18 mouse cellular contexts compared by ENCODE assay signal in genomic region chr7:141818267-141818666, GRCm38 (mm10). TPM values are rescaled to one million over a fixed set of nuclear protein-coding genes. Genes with fewer than 3 reads are reported as not detected.
DNase-seq lines count a peak whose midpoint lies in the region; ATAC-seq and TF ChIP-seq lines count a peak whose summit lies in the region.
"Had no signal": no experiment of that assay in that cellular context is flagged by ENCODE, and none has a peak within 500 bp of the region (broad histone marks: within the 10 kb centered on the region; RNA-seq: fewer than 3 reads in every experiment).

No protein-coding gene starts in this region.

- no peaks in the 10 kb centered on the region for H3K36me3 ChIP-seq in intestine, postnatal 0 days (ENCODE audit: control insufficient read depth, insufficient read depth)
- no peaks in the 10 kb centered on the region for H3K36me3 ChIP-seq in intestine, embryonic 15.5 days
- H3K36me3 ChIP-seq in lung, embryonic 14.5 days (ENCODE audit: insufficient read depth): no peaks in the 10 kb centered on the region
- H3K36me3 ChIP-seq: forebrain, embryonic 10.5 days; heart, embryonic 10.5 days had no signal

- peak; percentile 5 for DNase-seq in lung, embryonic 14.5 days
- no peak for DNase-seq in lung, postnatal 25 days (ENCODE audit: low spot score)
- peak; percentile 5 for DNase-seq in retina, embryonic 14.5 days (ENCODE audit: low spot score)
- no peak for DNase-seq in thymus, postnatal 25 days
- DNase-seq in adrenal gland, adult 8-10 months: no peak
- DNase-seq: heart, postnatal 36 days; lung, adult 18-20 months; right cerebral cortex, postnatal 25 days had no signal

- 63% methylated on average over 3 of the region's 3 CpGs for WGBS in intestine, postnatal 0 days
- 78% methylated on average over 3 of the region's 3 CpGs for WGBS in intestine, embryonic 15.5 days
- WGBS in lung, embryonic 14.5 days: 76% methylated on average over 3 of the region's 3 CpGs
- WGBS in bone marrow, adult 2 months: 71% methylated on average over 3 of the region's 3 CpGs

- no peak overlapping the region for H3K4me2 ChIP-seq in intestine, postnatal 0 days (replicated peaks; ENCODE audit: low read depth)
- H3K4me2 ChIP-seq in intestine, embryonic 15.5 days (replicated peaks): no peak overlapping the region
- no peak overlapping the region for H3K4me2 ChIP-seq in lung, embryonic 14.5 days

- H3K27me3 ChIP-seq in intestine, postnatal 0 days (replicated peaks; ENCODE audit: control insufficient read depth, insufficient read depth, low read length): no peaks in the 10 kb centered on the region
- no peaks in the 10 kb centered on the region for H3K27me3 ChIP-seq in intestine, embryonic 15.5 days (replicated peaks)
- no peaks in the 10 kb centered on the region for H3K27me3 ChIP-seq in lung, embryonic 14.5 days (ENCODE audit: insufficient read depth, low read length)

- H3K9ac ChIP-seq in intestine, postnatal 0 days (ENCODE audit: low read depth, low read length): no peak overlapping the region
- H3K9ac ChIP-seq in intestine, embryonic 15.5 days: no peak overlapping the region
- no peak overlapping the region for H3K9ac ChIP-seq in lung, embryonic 14.5 days

- no peak for TF ChIP-seq POLR2A in bone marrow, adult 2 months (IDR thresholded peaks at IDR 0.05; ENCODE audit: borderline replicate concordance, control insufficient read depth, low read depth, low read length)

- H3K4me3 ChIP-seq in intestine, postnatal 0 days (ENCODE audit: low read depth, low read length): no peak overlapping the region
- H3K4me3 ChIP-seq in intestine, embryonic 15.5 days (replicated peaks): no peak overlapping the region
- H3K4me3 ChIP-seq in lung, embryonic 14.5 days (ENCODE audit: low read depth, low read length): no peak overlapping the region
- H3K4me3 ChIP-seq in bone marrow, adult 2 months (replicated peaks; ENCODE audit: control insufficient read depth, low read depth, low read length): no peak overlapping the region
- H3K4me3 ChIP-seq: forebrain, embryonic 10.5 days; heart, embryonic 10.5 days had no signal

- ATAC-seq in intestine, postnatal 0 days: no peak
- ATAC-seq in intestine, embryonic 15.5 days: no peak
- no peak for ATAC-seq in lung, embryonic 14.5 days (ENCODE audit: insufficient read depth)
- ATAC-seq: intestine, embryonic 16.5 days had no signal

- no peaks in the 10 kb centered on the region for H3K4me1 ChIP-seq in intestine, postnatal 0 days (replicated peaks; ENCODE audit: control insufficient read depth, insufficient read depth, low read length)
- 0 out of 2 replicates have a peak, but pooled peaks cover 3% of the 10 kb centered on the region for H3K4me1 ChIP-seq in intestine, embryonic 15.5 days (replicated peaks)
- no peaks in the 10 kb centered on the region for H3K4me1 ChIP-seq in lung, embryonic 14.5 days (ENCODE audit: insufficient read depth)
- H3K4me1 ChIP-seq in bone marrow, adult 2 months (ENCODE audit: control insufficient read depth, insufficient read depth, low read length): no peaks in the 10 kb centered on the region
- H3K4me1 ChIP-seq: heart, embryonic 10.5 days had no signal

- no peaks in the 10 kb centered on the region for H3K9me3 ChIP-seq in intestine, postnatal 0 days (ENCODE audit: control insufficient read depth)
- H3K9me3 ChIP-seq in intestine, embryonic 15.5 days: no peaks in the 10 kb centered on the region
- H3K9me3 ChIP-seq in lung, embryonic 14.5 days (ENCODE audit: low read depth, low read length): no peaks in the 10 kb centered on the region
- H3K9me3 ChIP-seq: forebrain, embryonic 10.5 days; heart, embryonic 10.5 days had no signal

- peak; percentile 44; the same call in 1 of the 2 replicates for TF ChIP-seq CTCF in intestine, postnatal 0 days (IDR thresholded peaks at IDR 0.05; ENCODE audit: low read depth)
- TF ChIP-seq CTCF in lung, embryonic 14.5 days (IDR thresholded peaks at IDR 0.05; ENCODE audit: low read depth): peak; percentile 30; the same call in 1 of the 2 replicates
- TF ChIP-seq CTCF in bone marrow, adult 2 months (IDR thresholded peaks at IDR 0.05; ENCODE audit: control insufficient read depth, insufficient read depth, low read length): 0 out of 2 replicates have a peak, but pooled peaks have one; percentile 4

- no peak overlapping the region for H3K27ac ChIP-seq in intestine, postnatal 0 days (ENCODE audit: low read depth, low read length)
- H3K27ac ChIP-seq in intestine, embryonic 15.5 days: no peak overlapping the region
- H3K27ac ChIP-seq in lung, embryonic 14.5 days (ENCODE audit: low read depth): no peak overlapping the region
- H3K27ac ChIP-seq in bone marrow, adult 2 months (ENCODE audit: control insufficient read depth, insufficient read depth, low read depth, low read length, poor library complexity): no peak overlapping the region
- H3K27ac ChIP-seq: heart, embryonic 10.5 days had no signal

RNA-seq across cellular contexts. Expression of gene Muc5b, which starts 20.6 kb away (rescaled TPM):
- 0.03 and 0.31 TPM in 2 replicates for polyA plus RNA-seq in intestine, postnatal 0 days (2015; fragmentation: Nextera tagmentation; extraction: Ambion mirVana)
- polyA plus RNA-seq in intestine, embryonic 15.5 days (2015; fragmentation: Nextera tagmentation; extraction: Ambion mirVana): 0.01 and 0.03 TPM in 2 replicates
- polyA plus RNA-seq in lung, embryonic 14.5 days (2014; fragmentation: Nextera tagmentation; extraction: Ambion mirVana): 0.07 and 0.15 TPM in 2 replicates
- polyA plus RNA-seq in bone marrow, adult 2 months (2011; ENCODE audit: insufficient read depth, insufficient read length, low replicate concordance, missing spikeins): not detected in 2 replicates
- total RNA-seq in adrenal gland, adult 8-10 months (2022): not detected
- total RNA-seq: heart, postnatal 36 days; layer of hippocampus, postnatal 14 days; left cerebral cortex, postnatal 25 days; neutrophil, adult 5-6 weeks had no signal
- polyA plus RNA-seq: embryonic facial prominence, embryonic 11.5 days; intestine, embryonic 16.5 days had no signal

RNA-seq across cellular contexts. Expression of gene Muc5ac, which starts 29.5 kb away (rescaled TPM):
- 0.05 TPM in 1 of 2 replicates, not detected in the other for polyA plus RNA-seq in intestine, postnatal 0 days (2015; fragmentation: Nextera tagmentation; extraction: Ambion mirVana)
- 0.03 TPM in 1 of 2 replicates, not detected in the other for polyA plus RNA-seq in intestine, embryonic 15.5 days (2015; fragmentation: Nextera tagmentation; extraction: Ambion mirVana)
- 0.18 and 0.28 TPM in 2 replicates for polyA plus RNA-seq in lung, embryonic 14.5 days (2014; fragmentation: Nextera tagmentation; extraction: Ambion mirVana)
- polyA plus RNA-seq in bone marrow, adult 2 months (2011; ENCODE audit: insufficient read depth, insufficient read length, low replicate concordance, missing spikeins): not detected in 2 replicates
- total RNA-seq in adrenal gland, adult 8-10 months (2022): not detected
- total RNA-seq: heart, postnatal 36 days; layer of hippocampus, postnatal 14 days; neutrophil, adult 5-6 weeks had no signal
- polyA plus RNA-seq: embryonic facial prominence, embryonic 11.5 days; forebrain, embryonic 10.5 days; heart, embryonic 10.5 days; intestine, embryonic 16.5 days had no signal

Comparison
In these comparisons a context has a peak if more than half of its experiments do, and no peak if none do; other contexts are left out.
1. DNase-seq: peak in lung, embryonic 14.5 days (single experiment) and retina, embryonic 14.5 days (single experiment); none in lung, postnatal 25 days (single experiment), thymus, postnatal 25 days (single experiment) and adrenal gland, adult 8-10 months (single experiment).
2. Peak in every context shown above with its lines, with median percentiles within 50 percentile points of each other: CTCF ChIP-seq.